Mouse (Mus musculus) midbrain, postnatal 0 days (tissue): ENCODE measurements around the gene Tex19.2. TPM values are rescaled to one million over a fixed set of nuclear protein-coding genes. Genes with fewer than 3 reads are reported as not detected.

Source experiments
- ATAC-seq: fragments of 200-750 bp; cut with Nextera tagmentation; 2 replicates; pipeline ENCODE4 v1.8.0; 2017; ENCODE audit warnings: moderate number of reproducible peaks, mild to moderate bottlenecking, moderate TSS enrichment, moderate library complexity; ENCODE audit not compliant: low FRiP score
- DNase-seq: peaks from one replicate; pipeline ENCODE4 v3.0.0-alpha.2; 2015; ENCODE audit warnings: low spot score
- H3K27ac ChIP-seq: fragments of 300-500 bp; sonication (generic); 2 replicates; pipeline ENCODE4 v1.5.1; 2014; ENCODE audit warnings: low read depth, mild to moderate bottlenecking, low read length, mixed read lengths
- H3K27me3 ChIP-seq: fragments of 300-500 bp; sonication (generic); 2 replicates; pipeline ENCODE4 v1.6.1; 2014; ENCODE audit warnings: low read length, control low read depth, mixed read lengths; ENCODE audit not compliant: insufficient read depth
- H3K36me3 ChIP-seq: fragments of 300-500 bp; sonication (generic); 2 replicates; pipeline ENCODE4 v1.6.1; 2014; ENCODE audit warnings: low read length, control low read depth, mixed read lengths; ENCODE audit not compliant: insufficient read depth
- H3K4me1 ChIP-seq: fragments of 300-500 bp; sonication (generic); 2 replicates; pipeline ENCODE4 v1.6.1; 2014; ENCODE audit warnings: mild to moderate bottlenecking, control low read depth, antibody characterized with exemption, low read length, mixed read lengths; ENCODE audit not compliant: insufficient read depth
- H3K4me2 ChIP-seq: fragments of 300-500 bp; sonication (generic); 2 replicates; pipeline ENCODE4 v1.6.1; 2014; ENCODE audit warnings: low read depth, mild to moderate bottlenecking, low read length, mixed read lengths; ENCODE audit not compliant: poor library complexity, severe bottlenecking
- H3K4me3 ChIP-seq: fragments of 300-500 bp; sonication (generic); 2 replicates; pipeline ENCODE4 v1.5.1; 2014; ENCODE audit warnings: low read depth, mild to moderate bottlenecking, low read length, moderate library complexity
- H3K9ac ChIP-seq: fragments of 300-500 bp; sonication (generic); replicated peaks from 2 replicates; pipeline ENCODE4 v1.6.1; 2014; ENCODE audit warnings: mild to moderate bottlenecking, low read length, moderate library complexity, mixed read lengths; ENCODE audit not compliant: poor library complexity, severe bottlenecking
- H3K9me3 ChIP-seq: fragments of 300-500 bp; sonication (generic); 2 replicates; pipeline ENCODE4 v1.6.1; 2016; ENCODE audit warnings: low read length, control low read depth
- CTCF ChIP-seq: IDR thresholded peaks from 2 replicates; pipeline ENCODE4 v1.5.1; 2016; ENCODE audit warnings: antibody characterized with exemption, mild to moderate bottlenecking
- WGBS: fragments of 180-500 bp; shearing (Covaris S2); extraction: QIAGEN DNeasy Blood & Tissue Kit; methylation state at CpG from one replicate; pipeline ENCODE4 v1.1.7; 2014; 5-methylcytosine and 5-hydroxymethylcytosine counted together
- polyA plus RNA-seq: library from polyadenylated mRNA; unstranded; fragments of >200 nt; fragmentation: Nextera tagmentation; extraction: Ambion mirVana; gene quantifications from 2 replicates; pipeline ENCODE4 v1.2.1, GENCODE M21; 2015
- total RNA-seq: library from RNA; depleted of rRNA; stranded (reverse); fragments of >200 nt; gene quantifications from 2 replicates; pipeline ENCODE4 v1.2.3, GENCODE M21; 2014

The Tex19.2 gene
- total and polyA plus RNA-seq, 2 experiments from 2014 or later = not detected

DNA sequence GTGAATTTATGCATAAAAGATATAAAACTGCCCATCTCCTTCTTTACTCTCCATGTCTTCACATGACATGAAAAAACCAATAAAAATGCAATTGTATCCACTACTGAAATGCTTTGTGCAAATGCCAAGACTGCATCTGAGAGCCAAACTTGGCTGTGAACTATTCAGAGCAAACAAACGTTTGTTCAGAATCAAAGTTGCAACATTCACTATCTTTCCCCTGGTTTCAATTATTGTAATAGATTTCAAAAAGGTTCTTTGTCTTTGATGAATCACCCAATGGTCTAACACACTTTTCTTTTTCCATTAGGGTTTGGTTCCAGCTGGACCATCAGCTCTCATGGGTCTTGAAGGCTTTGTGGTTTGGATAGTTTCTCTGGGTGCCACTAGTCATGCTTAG is 11.1 kb upstream of the Tex19.2 start:
- no peak for ATAC-seq
- H3K4me2 ChIP-seq = no peak overlapping the region
- 68% methylated on average over 1 of the region's 1 CpGs for WGBS
- H3K9me3 ChIP-seq = no peaks in the 10 kb centered on the region
- no peak overlapping the region for H3K27ac ChIP-seq
- no peak overlapping the region for H3K9ac ChIP-seq
- H3K4me3 ChIP-seq = no peak overlapping the region
- no peaks in the 10 kb centered on the region for H3K27me3 ChIP-seq
- H3K36me3 ChIP-seq = no peaks in the 10 kb centered on the region
- TF ChIP-seq CTCF = no peak
- no peaks in the 10 kb centered on the region for H3K4me1 ChIP-seq
- no peak for DNase-seq

DNA sequence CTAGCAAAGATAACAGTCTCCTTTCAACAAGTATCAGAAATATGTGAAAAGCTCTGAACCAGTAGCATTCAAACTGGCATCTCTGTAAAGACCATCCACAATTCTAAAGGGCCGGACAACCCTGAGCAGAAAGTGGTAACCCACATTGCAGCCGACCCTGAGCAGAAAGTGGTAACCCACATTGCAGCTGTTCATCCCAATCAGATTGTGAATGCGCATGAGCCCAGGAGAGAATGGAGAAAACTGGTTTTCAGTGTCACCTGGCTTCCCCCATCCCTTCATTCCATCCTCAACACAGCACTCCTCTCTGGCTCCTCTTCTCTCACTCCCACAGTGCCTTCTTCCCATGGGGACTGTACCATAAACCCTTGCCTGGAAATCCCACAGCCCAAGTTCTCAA is 9.0 kb upstream of the Tex19.2 start:
- Histone ChIP-seq H3K27me3 (no peaks in the 10 kb centered on the region), H3K4me3 (no peak overlapping the region), H3K4me1 (no peaks in the 10 kb centered on the region), H3K4me2 (no peak overlapping the region), H3K9me3 (no peaks in the 10 kb centered on the region), H3K27ac (no peak overlapping the region), H3K9ac (no peak overlapping the region), H3K36me3 (no peaks in the 10 kb centered on the region)
- 84% methylated on average over 3 of the region's 3 CpGs for WGBS
- no peak for TF ChIP-seq CTCF
- ATAC-seq (no peak), DNase-seq (no peak)

DNA sequence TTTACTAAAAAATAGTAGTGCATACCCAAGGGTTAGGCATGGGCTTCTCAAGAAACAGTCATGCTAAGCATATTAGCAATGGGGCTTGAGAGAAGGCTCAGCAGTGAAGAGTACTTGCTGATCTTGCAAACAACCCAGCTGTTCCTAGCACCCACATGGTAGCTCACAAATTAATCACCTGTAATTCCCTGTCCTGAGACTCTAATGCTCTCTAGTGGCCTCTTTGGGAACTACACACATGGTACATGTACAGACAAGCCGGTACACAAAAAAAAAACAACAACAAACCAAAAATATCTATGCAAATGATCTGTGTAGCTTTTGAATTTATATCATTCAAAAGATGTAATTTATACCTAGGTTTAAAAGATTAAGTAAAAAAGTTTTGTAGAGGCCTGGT is 7.9 kb upstream of the Tex19.2 start:
- DNase-seq = no peak
- Histone ChIP-seq H3K4me2 (no peak overlapping the region), H3K27ac (no peak overlapping the region), H3K27me3 (no peaks in the 10 kb centered on the region), H3K9me3 (no peaks in the 10 kb centered on the region), H3K4me1 (no peaks in the 10 kb centered on the region), H3K4me3 (no peak overlapping the region), H3K36me3 (no peaks in the 10 kb centered on the region), H3K9ac (no peak overlapping the region)
- WGBS = 83% methylated on average over 1 of the region's 1 CpGs
- ATAC-seq = no peak
- TF ChIP-seq CTCF = peak; percentile 33; the same call in 1 of the 2 replicates

DNA sequence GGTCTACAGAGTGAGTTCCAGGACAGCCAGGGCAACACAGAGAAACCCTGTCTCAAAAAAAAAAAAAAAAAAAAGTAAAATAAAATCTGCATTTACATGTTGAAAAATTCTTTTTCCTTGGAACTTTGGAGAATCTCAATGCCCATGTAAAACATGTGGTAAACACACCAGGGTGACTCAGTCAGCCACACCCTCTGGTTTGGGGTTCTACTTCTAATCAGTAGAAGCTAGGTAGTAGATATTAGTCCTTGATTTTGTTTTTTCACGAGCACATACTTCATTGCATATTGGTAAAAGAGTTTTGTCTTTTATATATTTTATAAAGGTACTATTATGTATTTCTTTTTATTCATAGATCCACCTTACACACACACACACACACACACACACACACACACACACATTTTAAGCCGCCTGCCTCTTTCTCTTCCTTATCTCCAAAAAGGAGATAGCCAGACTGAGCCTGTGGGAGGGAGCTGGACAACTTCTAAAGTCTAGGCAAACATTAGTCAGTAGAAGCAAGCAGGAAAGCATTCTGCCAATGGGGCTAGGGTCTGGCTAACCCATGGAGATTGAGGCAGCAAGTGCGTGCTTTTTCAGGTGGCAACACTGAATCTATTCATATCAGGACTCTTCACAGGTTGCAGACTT is 7.2 kb upstream of the Tex19.2 start:
- no peak for TF ChIP-seq CTCF
- ATAC-seq (no peak), DNase-seq (no peak)
- no peak overlapping the region for H3K9ac ChIP-seq
- no peak overlapping the region for H3K4me3 ChIP-seq
- H3K27me3 ChIP-seq = no peaks in the 10 kb centered on the region
- no peaks in the 10 kb centered on the region for H3K9me3 ChIP-seq
- H3K4me2 ChIP-seq = no peak overlapping the region
- H3K27ac ChIP-seq = no peak overlapping the region
- WGBS = 92% methylated on average over 3 of the region's 3 CpGs
- no peaks in the 10 kb centered on the region for H3K4me1 ChIP-seq
- H3K36me3 ChIP-seq = no peaks in the 10 kb centered on the region

DNA sequence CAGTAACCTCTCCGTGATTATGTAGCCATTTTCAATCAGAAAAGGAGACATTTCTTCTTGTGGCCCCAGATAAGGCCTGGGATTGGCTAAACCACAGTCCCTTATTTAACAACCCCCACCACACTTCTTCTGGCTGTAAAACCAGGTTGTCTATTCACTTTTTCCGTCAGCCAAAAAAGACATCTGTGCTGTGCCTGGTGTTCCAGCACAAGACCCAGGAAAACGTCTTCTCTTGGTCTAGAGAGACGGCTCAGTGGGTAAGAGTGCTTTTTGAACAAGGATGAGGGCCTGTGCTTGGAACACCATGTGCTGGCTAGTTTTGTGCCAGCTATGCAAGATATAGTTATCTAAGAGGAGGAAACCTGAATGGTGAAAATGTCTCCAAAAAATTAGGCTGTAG is 5.0 kb upstream of the Tex19.2 start:
- Histone ChIP-seq H3K9ac (no peak overlapping the region), H3K4me1 (no peaks in the 10 kb centered on the region), H3K27ac (no peak overlapping the region), H3K4me2 (no peak overlapping the region), H3K27me3 (no peaks in the 10 kb centered on the region), H3K36me3 (no peaks in the 10 kb centered on the region), H3K9me3 (no peaks in the 10 kb centered on the region), H3K4me3 (no peak overlapping the region)
- WGBS = 94% methylated on average over 4 of the region's 4 CpGs
- no peak for ATAC-seq
- TF ChIP-seq CTCF = no peak
- no peak for DNase-seq

DNA sequence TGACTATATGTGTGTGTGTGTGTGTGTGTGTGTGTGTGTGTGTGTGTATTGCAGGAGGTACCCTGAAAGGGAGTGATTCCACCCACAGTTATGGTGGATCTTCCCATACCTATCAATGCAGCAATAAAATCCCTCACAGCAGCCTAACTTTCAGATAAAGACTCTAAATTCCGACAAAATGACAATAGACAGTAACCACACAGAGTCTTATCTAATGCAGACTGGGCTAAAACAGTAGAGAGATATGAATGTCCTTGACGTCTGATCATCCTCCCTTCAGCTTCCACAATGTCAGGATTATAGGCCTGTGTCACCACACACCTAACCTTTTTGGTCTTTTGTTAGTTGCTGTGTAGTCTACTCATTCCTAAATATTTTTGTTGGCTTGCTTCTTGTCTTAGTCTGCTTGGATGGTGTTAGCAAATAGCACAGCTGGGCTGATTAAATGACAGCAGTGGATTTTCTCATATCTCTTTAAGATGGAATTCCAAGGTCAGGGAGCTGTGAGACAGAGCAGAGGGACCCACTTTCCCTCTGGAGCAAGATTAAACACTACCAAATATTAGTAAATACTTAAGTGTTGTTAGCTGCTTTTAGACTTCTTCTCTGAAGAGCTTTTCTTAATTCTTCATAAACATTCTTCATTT is 3.7 kb upstream of the Tex19.2 start:
- DNase-seq (no peak), ATAC-seq (no peak)
- 80% methylated on average over 2 of the region's 2 CpGs for WGBS
- no peaks in the 10 kb centered on the region for H3K4me1 ChIP-seq
- H3K9me3 ChIP-seq = no peaks in the 10 kb centered on the region
- TF ChIP-seq CTCF = no peak
- no peaks in the 10 kb centered on the region for H3K36me3 ChIP-seq
- no peak overlapping the region for H3K4me2 ChIP-seq
- no peak overlapping the region for H3K9ac ChIP-seq
- no peaks in the 10 kb centered on the region for H3K27me3 ChIP-seq
- no peak overlapping the region for H3K4me3 ChIP-seq
- no peak overlapping the region for H3K27ac ChIP-seq
